Mouse (Mus musculus) stomach, embryonic 16.5 days (tissue): ENCODE measurements around the gene Tppp3. TPM values are rescaled to one million over a fixed set of nuclear protein-coding genes. Genes with fewer than 3 reads are reported as not detected.
A peak's percentile ranks its signal among the peaks of the same experiment; 100 is the strongest.

Source experiments
- ATAC-seq: fragments of 200-750 bp; cut with Nextera tagmentation; 2 replicates; pipeline ENCODE4 v1.8.0; 2017; ENCODE audit warnings: moderate number of reproducible peaks, moderate TSS enrichment; ENCODE audit not compliant: insufficient read depth, low FRiP score
- H3K27ac ChIP-seq: fragments of 300-500 bp; sonication (generic); 2 replicates; pipeline ENCODE4 v1.5.1; 2014; ENCODE audit warnings: low read length
- H3K27me3 ChIP-seq: fragments of 300-500 bp; sonication (generic); 2 replicates; pipeline ENCODE4 v1.6.1; 2014; ENCODE audit warnings: low read length, control low read depth, mixed read lengths; ENCODE audit not compliant: control insufficient read depth, insufficient read depth
- H3K36me3 ChIP-seq: fragments of 300-500 bp; sonication (generic); 2 replicates; pipeline ENCODE4 v1.6.1; 2014; ENCODE audit warnings: low read length; ENCODE audit not compliant: control insufficient read depth, insufficient read depth
- H3K4me1 ChIP-seq: fragments of 300-500 bp; sonication (generic); 2 replicates; pipeline ENCODE4 v1.6.1; 2014; ENCODE audit warnings: low read length, control low read depth, mixed read lengths; ENCODE audit not compliant: control insufficient read depth, insufficient read depth
- H3K4me2 ChIP-seq: fragments of 300-500 bp; sonication (generic); 2 replicates; pipeline ENCODE4 v1.6.1; 2014; ENCODE audit warnings: low read depth, low read length, mixed read lengths
- H3K4me3 ChIP-seq: fragments of 300-500 bp; sonication (generic); replicated peaks from 2 replicates; pipeline ENCODE4 v1.5.1; 2014; ENCODE audit warnings: mild to moderate bottlenecking, low read length
- H3K9ac ChIP-seq: fragments of 300-500 bp; sonication (generic); 2 replicates; pipeline ENCODE4 v1.6.1; 2014; ENCODE audit warnings: low read length
- H3K9me3 ChIP-seq: fragments of 300-500 bp; sonication (generic); replicated peaks from 2 replicates; pipeline ENCODE4 v1.6.1; 2016; ENCODE audit warnings: low read length, control low read depth; ENCODE audit not compliant: control insufficient read depth
- WGBS: fragments of 180-500 bp; shearing (Covaris S2); extraction: QIAGEN DNeasy Blood & Tissue Kit; methylation state at CpG from one replicate; pipeline ENCODE4 v1.1.7; 2014; 5-methylcytosine and 5-hydroxymethylcytosine counted together
- polyA plus RNA-seq: library from polyadenylated mRNA; unstranded; fragments of >200 nt; fragmentation: Nextera tagmentation; extraction: Ambion mirVana; gene quantifications from 2 replicates; pipeline ENCODE4 v1.2.1, GENCODE M21; 2015

Tppp3 gene
- polyA plus RNA-seq, 1 experiment from 2014 or later, result 79.3 TPM

DNA sequence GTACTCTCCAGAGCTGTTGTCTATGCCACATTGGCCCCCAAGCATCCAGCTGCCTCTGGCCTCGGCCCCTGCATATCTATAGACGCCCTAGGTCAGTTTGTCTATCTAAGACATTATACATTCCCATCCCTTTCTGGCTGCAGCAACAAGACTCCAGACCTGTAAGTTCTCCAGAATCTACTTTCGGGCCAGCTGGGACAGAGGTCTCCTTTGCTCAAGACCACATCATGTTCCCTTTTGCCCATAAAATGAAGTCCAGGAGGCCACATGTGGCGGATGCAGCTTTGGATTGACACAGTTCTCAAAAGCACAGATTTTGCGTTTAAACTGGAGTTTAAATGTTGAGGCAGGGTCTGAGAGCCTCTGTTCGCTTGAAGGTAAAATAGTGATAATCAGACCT, 42.9 kb upstream of the Tppp3 start:
- no peaks in the 10 kb centered on the region for H3K9me3 ChIP-seq
- peaks cover 29% of the 10 kb centered on the region for H3K4me1 ChIP-seq
- H3K4me2 ChIP-seq, result no peak overlapping the region
- H3K4me3 ChIP-seq, result no peak overlapping the region
- H3K27ac ChIP-seq, result no peak overlapping the region
- no peak overlapping the region for H3K9ac ChIP-seq
- ATAC-seq, result no peak
- WGBS, result 89% methylated on average over 6 of the region's 6 CpGs
- H3K27me3 ChIP-seq, result no peaks in the 10 kb centered on the region; the same call in 1 of the 2 replicates
- no peaks in the 10 kb centered on the region for H3K36me3 ChIP-seq

DNA sequence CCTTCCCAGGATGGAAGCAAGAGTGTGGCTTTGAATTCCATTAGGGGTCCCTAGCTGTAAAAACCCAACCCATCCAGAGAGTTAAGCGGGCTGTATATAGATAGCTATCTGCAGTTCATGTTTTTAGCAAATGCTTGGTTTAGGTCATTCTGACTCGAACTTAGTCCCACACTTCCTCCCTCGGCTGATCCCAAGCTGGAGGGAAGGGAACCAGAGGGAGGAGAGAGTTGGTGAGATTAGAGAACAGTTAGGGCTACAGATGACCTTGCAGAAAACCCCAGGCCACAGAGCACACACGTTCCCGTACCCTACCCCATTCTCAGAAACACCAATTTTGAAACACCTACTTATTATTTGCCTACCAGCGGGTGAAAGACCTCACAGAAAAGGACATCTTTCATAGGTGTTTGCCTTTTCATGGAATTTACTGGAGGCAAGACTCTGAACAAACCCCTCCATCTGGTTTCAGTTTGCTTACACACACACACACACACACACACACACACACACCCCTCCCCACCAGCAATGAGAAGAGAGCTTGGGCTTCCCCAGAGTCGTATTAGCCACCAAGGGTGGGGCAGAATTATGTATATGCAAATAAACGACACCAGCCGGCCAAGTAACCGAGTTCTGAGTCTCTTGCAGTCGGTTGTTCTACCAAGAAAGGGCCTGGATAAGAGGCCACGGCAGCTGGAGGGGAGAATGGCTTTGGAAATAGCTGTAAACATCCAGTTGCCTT, 38.8 kb upstream of the Tppp3 start:
- no peaks in the 10 kb centered on the region for H3K27me3 ChIP-seq
- peak overlapping the region; percentile 30 for H3K27ac ChIP-seq
- no peaks in the 10 kb centered on the region for H3K36me3 ChIP-seq
- no peaks in the 10 kb centered on the region for H3K9me3 ChIP-seq
- peaks cover 13% of the 10 kb centered on the region for H3K4me1 ChIP-seq
- H3K4me3 ChIP-seq, result no peak overlapping the region
- ATAC-seq, result peak; percentile 65
- no peak overlapping the region; the same call in 1 of the 2 replicates for H3K4me2 ChIP-seq
- no peak overlapping the region for H3K9ac ChIP-seq
- 23% methylated on average over 12 of the region's 12 CpGs for WGBS

DNA sequence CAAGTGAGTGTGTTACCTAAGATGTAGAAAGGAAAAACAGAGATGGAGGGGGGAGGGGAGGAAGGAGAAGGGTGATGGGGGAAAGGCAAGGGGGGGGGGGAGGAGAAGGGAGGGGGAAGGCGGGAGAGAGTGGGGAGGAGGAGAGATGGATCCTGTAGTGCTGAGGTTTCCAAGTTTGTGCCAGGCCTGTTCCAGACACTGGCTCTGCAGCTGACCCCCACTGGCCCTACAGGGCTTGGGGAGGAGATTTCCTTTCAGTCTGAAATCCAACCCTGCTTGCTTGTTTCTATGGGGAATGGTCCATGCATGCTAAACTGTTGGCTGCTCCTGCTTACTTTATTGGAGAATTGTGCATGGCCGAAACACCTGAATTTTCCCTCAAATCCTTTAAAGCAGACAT, 37.4 kb upstream of the Tppp3 start:
- H3K27me3 ChIP-seq, result no peaks in the 10 kb centered on the region
- H3K9me3 ChIP-seq, result no peaks in the 10 kb centered on the region
- H3K4me2 ChIP-seq, result no peak overlapping the region
- H3K9ac ChIP-seq, result no peak overlapping the region
- H3K36me3 ChIP-seq, result no peaks in the 10 kb centered on the region
- no peak overlapping the region for H3K27ac ChIP-seq
- WGBS, result 71% methylated on average over 1 of the region's 2 CpGs
- H3K4me3 ChIP-seq, result no peak overlapping the region
- no peak for ATAC-seq
- peaks cover 13% of the 10 kb centered on the region for H3K4me1 ChIP-seq

DNA sequence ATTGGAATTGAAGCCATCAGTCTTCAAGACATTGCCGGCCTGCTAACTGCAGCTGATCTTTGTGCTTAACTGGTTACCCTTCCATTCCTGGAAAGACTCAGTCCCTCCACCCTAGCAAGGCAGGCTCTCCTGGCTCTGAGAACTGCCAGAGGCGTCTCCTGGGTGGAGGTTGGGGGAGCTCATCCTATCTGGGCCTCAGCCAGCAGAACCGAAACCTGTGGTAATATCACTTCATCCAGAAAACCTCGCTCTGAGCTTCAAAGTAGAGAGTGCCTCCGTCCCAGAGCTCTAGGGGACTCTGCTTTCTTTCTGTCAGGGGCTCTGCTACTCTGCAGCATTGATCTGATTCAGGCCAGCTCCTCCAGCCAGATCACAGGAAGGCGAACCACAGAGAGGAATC, 35.7 kb upstream of the Tppp3 start:
- no peak overlapping the region for H3K27ac ChIP-seq
- ATAC-seq, result no peak
- no peaks in the 10 kb centered on the region for H3K36me3 ChIP-seq
- peaks cover 13% of the 10 kb centered on the region for H3K4me1 ChIP-seq
- H3K27me3 ChIP-seq, result no peaks in the 10 kb centered on the region
- no peak overlapping the region for H3K4me3 ChIP-seq
- H3K4me2 ChIP-seq, result no peak overlapping the region
- peak overlapping the region; percentile 37; the same call in 1 of the 2 replicates for H3K9ac ChIP-seq
- no peaks in the 10 kb centered on the region for H3K9me3 ChIP-seq
- WGBS, result 64% methylated on average over 6 of the region's 6 CpGs

DNA sequence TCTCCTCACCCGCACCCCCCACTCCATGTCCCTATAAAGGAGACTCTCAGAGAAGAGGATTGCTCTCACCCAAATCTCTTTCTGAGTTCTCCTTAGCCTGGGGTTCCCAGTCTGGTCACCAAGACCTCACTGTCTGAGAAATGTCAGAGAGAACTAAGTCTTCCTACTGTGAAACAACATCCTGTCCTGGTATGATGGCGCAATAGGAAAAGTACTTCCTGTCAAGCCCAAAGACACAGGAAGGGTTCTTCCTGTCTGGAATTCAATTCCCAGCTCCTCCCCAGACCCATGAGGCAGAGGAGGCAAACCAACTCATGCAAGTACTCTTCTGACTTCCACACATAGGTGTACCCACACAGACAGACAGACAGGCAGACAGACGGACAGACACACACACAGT, 33.3 kb upstream of the Tppp3 start:
- no peaks in the 10 kb centered on the region for H3K36me3 ChIP-seq
- H3K9ac ChIP-seq, result no peak overlapping the region
- no peak overlapping the region for H3K4me2 ChIP-seq
- no peak overlapping the region for H3K4me3 ChIP-seq
- no peaks in the 10 kb centered on the region for H3K27me3 ChIP-seq
- peaks cover 8% of the 10 kb centered on the region for H3K4me1 ChIP-seq
- WGBS, result 73% methylated on average over 3 of the region's 3 CpGs
- H3K27ac ChIP-seq, result no peak overlapping the region
- H3K9me3 ChIP-seq, result no peaks in the 10 kb centered on the region
- ATAC-seq, result no peak

DNA sequence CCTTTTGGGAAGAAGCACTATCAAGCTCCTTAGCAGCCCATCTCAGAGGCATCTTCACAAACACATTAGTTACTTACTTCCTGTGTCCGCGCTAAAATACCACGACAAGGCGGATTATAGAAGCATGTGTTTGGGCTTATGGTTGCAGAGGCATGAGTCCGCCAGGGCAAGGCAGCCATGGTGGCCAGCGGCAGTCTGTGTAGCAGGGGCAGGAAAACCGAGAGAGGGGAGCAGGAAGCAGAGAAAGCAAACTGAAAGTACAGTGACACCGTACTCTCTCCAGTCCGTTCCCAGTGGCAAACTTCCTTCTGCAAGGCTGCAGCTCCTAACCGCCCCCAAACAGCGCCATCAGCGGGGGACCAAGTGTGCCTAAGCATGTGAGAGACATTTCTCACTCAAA, 28.5 kb upstream of the Tppp3 start:
- Histone ChIP-seq H3K4me2 (no peak overlapping the region), H3K4me3 (peak overlapping the region; percentile 17; the same call in 1 of the 2 replicates), H3K27me3 (no peaks in the 10 kb centered on the region)

DNA sequence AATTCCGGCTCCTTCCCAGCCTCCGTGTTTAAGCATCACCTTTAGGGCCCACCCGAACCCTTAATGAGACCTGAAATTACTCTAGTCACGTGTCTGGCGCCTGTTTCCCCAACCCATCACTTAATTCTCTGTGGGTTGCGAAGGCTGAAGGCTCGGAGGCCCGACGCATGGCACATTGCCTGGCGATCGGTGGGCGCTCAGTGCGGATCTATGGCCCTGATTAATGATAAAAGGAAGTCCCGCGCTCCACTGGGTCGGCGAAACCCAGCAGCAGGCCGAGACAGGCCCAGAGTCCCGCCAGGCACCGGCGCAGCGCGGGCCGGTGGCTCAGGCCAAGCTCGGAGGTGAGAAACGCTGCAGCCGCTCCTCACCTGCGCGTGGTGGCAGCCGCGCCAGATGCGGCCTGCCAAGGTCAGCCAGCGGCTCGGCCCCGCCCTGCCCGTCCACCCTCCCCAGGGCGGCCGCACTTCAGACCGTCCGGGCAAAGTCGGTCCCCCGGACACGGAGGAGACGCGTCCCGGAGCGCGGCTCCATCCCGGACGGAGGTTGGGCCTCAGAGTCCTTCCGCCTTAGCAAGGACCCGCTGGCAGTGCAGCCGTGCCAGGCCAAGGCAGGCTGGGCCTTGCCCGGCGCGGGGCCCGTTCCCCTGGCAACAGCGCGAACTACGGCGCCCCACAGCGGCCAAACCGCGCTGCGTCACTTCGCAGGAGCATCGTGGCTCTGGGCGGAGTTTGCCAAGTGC, 25.3 kb upstream of the Tppp3 start, which contains the start of gene Zdhhc1:
Gene Zdhhc1 (minus strand): TSS at position 464 of the 742 bp plus-strand sequence.
- H3K9ac ChIP-seq, result peak within 1 kb of the TSS; percentile 96
- H3K36me3 ChIP-seq, result no peaks in the 10 kb centered on the region
- H3K4me1 ChIP-seq, result peaks cover 15% of the 10 kb centered on the region
- WGBS, result under 1% methylated on average over 67 of the region's 68 CpGs
- peak within 1 kb of the TSS; percentile 92 for H3K4me2 ChIP-seq
- H3K9me3 ChIP-seq, result no peaks in the 10 kb centered on the region
- peak; percentile 90 for ATAC-seq
- H3K4me3 ChIP-seq, result peak within 1 kb of the TSS; percentile 85
- H3K27ac ChIP-seq, result peak within 1 kb of the TSS; percentile 73
- H3K27me3 ChIP-seq, result no peaks in the 10 kb centered on the region

More for the DNA sequence above, 28.5 kb upstream of the Tppp3 start:
- Histone ChIP-seq H3K36me3 (no peaks in the 10 kb centered on the region), H3K9me3 (no peaks in the 10 kb centered on the region), H3K27ac (no peak overlapping the region), H3K9ac (no peak overlapping the region; the same call in 1 of the 2 replicates), H3K4me1 (peaks cover 12% of the 10 kb centered on the region)
- ATAC-seq, result no peak
- WGBS, result 61% methylated on average over 12 of the region's 12 CpGs

DNA sequence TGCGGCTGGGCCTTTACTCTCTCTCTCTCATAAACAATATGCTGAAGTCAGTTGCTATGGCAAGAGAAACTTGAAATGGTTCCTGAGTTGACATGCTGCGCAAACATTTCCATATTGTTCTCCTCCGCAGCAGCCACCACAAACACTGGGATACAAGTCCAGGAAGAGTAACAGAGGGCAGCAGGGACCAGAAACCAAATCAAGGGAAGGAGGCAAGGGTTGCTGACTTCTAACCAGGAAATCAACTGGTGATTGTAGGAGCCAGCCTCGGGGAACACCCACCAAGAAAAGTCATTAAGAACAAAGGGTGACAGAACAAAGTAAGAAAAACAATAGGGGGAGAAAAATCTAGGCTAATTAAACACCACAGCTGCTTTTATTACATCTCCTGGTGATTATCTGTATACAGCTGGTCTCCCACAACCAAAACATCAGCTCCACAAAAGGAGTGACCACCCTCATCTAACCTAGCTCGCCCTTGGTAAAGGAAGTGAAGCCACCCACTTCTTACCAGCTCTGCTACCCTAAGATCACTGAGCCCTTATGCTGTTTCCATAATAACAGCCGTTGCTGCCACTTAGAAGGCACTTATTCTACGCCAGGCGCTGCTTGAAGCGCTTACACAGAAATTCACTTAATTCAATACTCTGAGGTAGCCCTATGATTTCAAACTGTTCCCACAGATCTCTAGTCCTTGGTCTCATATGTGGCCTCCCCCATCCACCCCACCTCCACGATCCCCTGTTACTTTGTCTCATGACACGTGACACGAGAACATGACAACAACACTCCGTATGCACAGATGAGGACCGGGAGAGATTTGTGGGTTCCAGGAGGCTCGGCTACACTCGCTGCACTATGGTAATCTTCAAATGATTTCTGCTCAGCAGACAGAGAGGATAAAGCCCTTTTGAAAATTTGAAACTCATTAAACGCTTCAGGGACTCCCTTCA, 24.3 kb upstream of the Tppp3 start:
- H3K36me3 ChIP-seq, result no peaks in the 10 kb centered on the region
- no peaks in the 10 kb centered on the region for H3K9me3 ChIP-seq
- H3K27ac ChIP-seq, result peak overlapping the region; percentile 73
- peak overlapping the region; percentile 85 for H3K4me3 ChIP-seq
- ATAC-seq, result no peak
- 40% methylated on average over 17 of the region's 17 CpGs for WGBS
- H3K4me1 ChIP-seq, result peaks cover 15% of the 10 kb centered on the region
- H3K9ac ChIP-seq, result peak overlapping the region; percentile 96
- peak overlapping the region; percentile 92 for H3K4me2 ChIP-seq
- H3K27me3 ChIP-seq, result no peaks in the 10 kb centered on the region
